In genomic region chr11:22969486-22969885, GRCm38 (mm10) we compare ENCODE assay signal across 14 mouse cellular contexts. TPM values are rescaled to one million over a fixed set of nuclear protein-coding genes. Genes with fewer than 3 reads are reported as not detected.
DNase-seq lines count a peak whose midpoint lies in the region; ATAC-seq lines count a peak whose summit lies in the region.
"Had no signal": no experiment of that assay in that cellular context is flagged by ENCODE, and none has a peak within 500 bp of the region (broad histone marks: within the 10 kb centered on the region; RNA-seq: fewer than 3 reads in every experiment).

No protein-coding gene starts in this region.

- peak; percentile 57 for DNase-seq in hindbrain, embryonic 14.5 days (ENCODE audit: low spot score)
- DNase-seq in hindbrain, embryonic 10.5 days (ENCODE audit: low spot score), result no peak
- peak; percentile 80 for DNase-seq in midbrain, embryonic 11.5 days (ENCODE audit: low spot score, missing footprints)
- DNase-seq in R1 (ENCODE audit: low read depth, low spot score), result peak; percentile 72
- peak; percentile 70 for DNase-seq in retina, embryonic 14.5 days (ENCODE audit: low spot score)
- DNase-seq in cerebellum, adult 9-11 months, result no peak
- DNase-seq: gastrocnemius, postnatal 14 days; spleen, adult 18-20 months had no signal

- H3K4me1 ChIP-seq in hindbrain, embryonic 14.5 days (replicated peaks; ENCODE audit: control insufficient read depth, insufficient read depth, low read length), result peaks cover 7% of the 10 kb centered on the region
- H3K4me1 ChIP-seq in hindbrain, embryonic 10.5 days (replicated peaks), result peaks cover 15% of the 10 kb centered on the region; the same call in 1 of the 2 replicates
- peaks cover 2% of the 10 kb centered on the region; the same call in 1 of the 2 replicates for H3K4me1 ChIP-seq in midbrain, embryonic 11.5 days (ENCODE audit: control insufficient read depth, insufficient read depth, low read length)
- peaks cover 8% of the 10 kb centered on the region for H3K4me1 ChIP-seq in midbrain, embryonic 13.5 days (replicated peaks)

- peaks cover 53% of the 10 kb centered on the region for H3K9me3 ChIP-seq in hindbrain, embryonic 14.5 days (ENCODE audit: control insufficient read depth, low read length)
- H3K9me3 ChIP-seq in hindbrain, embryonic 10.5 days, result peaks cover 49% of the 10 kb centered on the region
- H3K9me3 ChIP-seq in midbrain, embryonic 11.5 days (ENCODE audit: control insufficient read depth, low read length), result peaks cover 18% of the 10 kb centered on the region
- peaks cover 38% of the 10 kb centered on the region for H3K9me3 ChIP-seq in midbrain, embryonic 13.5 days
- H3K9me3 ChIP-seq: liver, embryonic 15.5 days had no signal

- no peak overlapping the region for H3K4me3 ChIP-seq in hindbrain, embryonic 14.5 days (replicated peaks; ENCODE audit: low read length)
- no peak overlapping the region for H3K4me3 ChIP-seq in hindbrain, embryonic 10.5 days
- no peak overlapping the region for H3K4me3 ChIP-seq in midbrain, embryonic 11.5 days (ENCODE audit: low read depth, low read length)
- no peak overlapping the region for H3K4me3 ChIP-seq in midbrain, embryonic 13.5 days (replicated peaks)
- H3K4me3 ChIP-seq: embryonic facial prominence, embryonic 13.5 days; hindbrain, embryonic 15.5 days; liver, embryonic 15.5 days had no signal

- H3K4me2 ChIP-seq in hindbrain, embryonic 14.5 days (replicated peaks), result no peak overlapping the region
- H3K4me2 ChIP-seq in midbrain, embryonic 11.5 days, result no peak overlapping the region
- no peak overlapping the region for H3K4me2 ChIP-seq in midbrain, embryonic 13.5 days (replicated peaks)
- H3K4me2 ChIP-seq: embryonic facial prominence, embryonic 13.5 days; hindbrain, embryonic 15.5 days; liver, embryonic 15.5 days had no signal

- H3K9ac ChIP-seq in hindbrain, embryonic 14.5 days, result no peak overlapping the region
- H3K9ac ChIP-seq in midbrain, embryonic 11.5 days (ENCODE audit: low read length), result no peak overlapping the region
- no peak overlapping the region for H3K9ac ChIP-seq in midbrain, embryonic 13.5 days (replicated peaks)
- H3K9ac ChIP-seq: embryonic facial prominence, embryonic 13.5 days; hindbrain, embryonic 15.5 days; liver, embryonic 15.5 days had no signal

- no peak overlapping the region for H3K27ac ChIP-seq in hindbrain, embryonic 14.5 days
- no peak overlapping the region for H3K27ac ChIP-seq in hindbrain, embryonic 10.5 days
- no peak overlapping the region for H3K27ac ChIP-seq in midbrain, embryonic 11.5 days (ENCODE audit: low read depth, low read length)
- H3K27ac ChIP-seq in midbrain, embryonic 13.5 days, result no peak overlapping the region
- H3K27ac ChIP-seq: embryonic facial prominence, embryonic 13.5 days; hindbrain, embryonic 15.5 days; liver, embryonic 15.5 days had no signal

- 72% methylated on average over 6 of the region's 6 CpGs for WGBS in hindbrain, embryonic 14.5 days
- WGBS in hindbrain, embryonic 10.5 days, result 70% methylated on average over 6 of the region's 6 CpGs
- WGBS in midbrain, embryonic 11.5 days, result 73% methylated on average over 6 of the region's 6 CpGs
- WGBS in midbrain, embryonic 13.5 days, result 70% methylated on average over 6 of the region's 6 CpGs

- peaks cover 11% of the 10 kb centered on the region for H3K36me3 ChIP-seq in hindbrain, embryonic 14.5 days (replicated peaks; ENCODE audit: control insufficient read depth, insufficient read depth)
- peaks cover 64% of the 10 kb centered on the region for H3K36me3 ChIP-seq in hindbrain, embryonic 10.5 days
- peaks cover 7% of the 10 kb centered on the region; the same call in 1 of the 2 replicates for H3K36me3 ChIP-seq in midbrain, embryonic 11.5 days (ENCODE audit: control insufficient read depth, insufficient read depth, low read length)
- H3K36me3 ChIP-seq in midbrain, embryonic 13.5 days, result peaks cover 39% of the 10 kb centered on the region

- ATAC-seq in hindbrain, embryonic 14.5 days (ENCODE audit: low FRiP score), result no peak
- ATAC-seq in midbrain, embryonic 11.5 days (ENCODE audit: low FRiP score), result no peak
- no peak for ATAC-seq in midbrain, embryonic 13.5 days
- ATAC-seq in frontal cortex, adult (ENCODE audit: low TSS enrichment), result no peak
- ATAC-seq: Patski had no signal

- H3K27me3 ChIP-seq in hindbrain, embryonic 14.5 days (ENCODE audit: control insufficient read depth, insufficient read depth, low read length), result no peaks in the 10 kb centered on the region
- no peaks in the 10 kb centered on the region for H3K27me3 ChIP-seq in hindbrain, embryonic 10.5 days (ENCODE audit: insufficient read depth, poor library complexity, severe bottlenecking)
- H3K27me3 ChIP-seq in midbrain, embryonic 11.5 days (ENCODE audit: control insufficient read depth, insufficient read depth, low read length), result no peaks in the 10 kb centered on the region
- H3K27me3 ChIP-seq in midbrain, embryonic 13.5 days, result no peaks in the 10 kb centered on the region
- H3K27me3 ChIP-seq: embryonic facial prominence, embryonic 13.5 days; hindbrain, embryonic 15.5 days; liver, embryonic 15.5 days; Patski had no signal

RNA-seq across cellular contexts. Expression of gene Zrsr1, which starts 2.3 kb away (rescaled TPM):
- polyA plus RNA-seq in hindbrain, embryonic 14.5 days (2014; fragmentation: Nextera tagmentation; extraction: Ambion mirVana), result 8.2 and 8.5 TPM in 2 replicates
- 2.7 and 3.2 TPM in 2 replicates for polyA plus RNA-seq in hindbrain, embryonic 10.5 days (2016; fragmentation: Nextera tagmentation; extraction: Ambion mirVana)
- polyA plus RNA-seq in midbrain, embryonic 11.5 days (2014; fragmentation: Nextera tagmentation; extraction: Ambion mirVana), result 4.3 and 5.3 TPM in 2 replicates
- 5.8 and 6.7 TPM in 2 replicates for polyA plus RNA-seq in midbrain, embryonic 13.5 days (2015; fragmentation: Nextera tagmentation; extraction: Ambion mirVana)

RNA-seq across cellular contexts. Expression of gene Gm28048, which starts 12.4 kb away (rescaled TPM):
- 3.2 and 4.3 TPM in 2 replicates for polyA plus RNA-seq in hindbrain, embryonic 14.5 days (2014; fragmentation: Nextera tagmentation; extraction: Ambion mirVana)
- polyA plus RNA-seq in hindbrain, embryonic 10.5 days (2016; fragmentation: Nextera tagmentation; extraction: Ambion mirVana), result 3.3 and 4.5 TPM in 2 replicates
- 5.2 and 5.6 TPM in 2 replicates for polyA plus RNA-seq in midbrain, embryonic 11.5 days (2014; fragmentation: Nextera tagmentation; extraction: Ambion mirVana)
- 2.7 and 4.4 TPM in 2 replicates for polyA plus RNA-seq in midbrain, embryonic 13.5 days (2015; fragmentation: Nextera tagmentation; extraction: Ambion mirVana)

RNA-seq across cellular contexts. Expression of gene Commd1, which starts 12.7 kb away (rescaled TPM):
- 247 and 282 TPM in 2 replicates for polyA plus RNA-seq in hindbrain, embryonic 14.5 days (2014; fragmentation: Nextera tagmentation; extraction: Ambion mirVana)
- polyA plus RNA-seq in hindbrain, embryonic 10.5 days (2016; fragmentation: Nextera tagmentation; extraction: Ambion mirVana), result 374 and 405 TPM in 2 replicates
- 432 and 437 TPM in 2 replicates for polyA plus RNA-seq in midbrain, embryonic 11.5 days (2014; fragmentation: Nextera tagmentation; extraction: Ambion mirVana)
- 307 and 311 TPM in 2 replicates for polyA plus RNA-seq in midbrain, embryonic 13.5 days (2015; fragmentation: Nextera tagmentation; extraction: Ambion mirVana)

RNA-seq across cellular contexts. Expression of gene Cct4, which starts 20.8 kb away (rescaled TPM):
- polyA plus RNA-seq in hindbrain, embryonic 14.5 days (2014; fragmentation: Nextera tagmentation; extraction: Ambion mirVana), result 317 and 326 TPM in 2 replicates
- polyA plus RNA-seq in hindbrain, embryonic 10.5 days (2016; fragmentation: Nextera tagmentation; extraction: Ambion mirVana), result 387 and 408 TPM in 2 replicates
- polyA plus RNA-seq in midbrain, embryonic 11.5 days (2014; fragmentation: Nextera tagmentation; extraction: Ambion mirVana), result 448 and 476 TPM in 2 replicates
- polyA plus RNA-seq in midbrain, embryonic 13.5 days (2015; fragmentation: Nextera tagmentation; extraction: Ambion mirVana), result 315 and 322 TPM in 2 replicates

RNA-seq across cellular contexts. Expression of gene Fam161a, which starts 37.8 kb away (rescaled TPM):
- 5.7 and 9.0 TPM in 2 replicates for polyA plus RNA-seq in hindbrain, embryonic 14.5 days (2014; fragmentation: Nextera tagmentation; extraction: Ambion mirVana)
- 2.9 and 4.0 TPM in 2 replicates for polyA plus RNA-seq in hindbrain, embryonic 10.5 days (2016; fragmentation: Nextera tagmentation; extraction: Ambion mirVana)
- 3.8 and 4.0 TPM in 2 replicates for polyA plus RNA-seq in midbrain, embryonic 11.5 days (2014; fragmentation: Nextera tagmentation; extraction: Ambion mirVana)
- 4.8 and 5.0 TPM in 2 replicates for polyA plus RNA-seq in midbrain, embryonic 13.5 days (2015; fragmentation: Nextera tagmentation; extraction: Ambion mirVana)

Comparison
In these comparisons a context has a peak if more than half of its experiments do, and no peak if none do; other contexts are left out.
1. DNase-seq: peak in hindbrain, embryonic 14.5 days (single experiment), midbrain, embryonic 11.5 days (single experiment), R1 (single experiment) and retina, embryonic 14.5 days (single experiment); none in hindbrain, embryonic 10.5 days (single experiment) and cerebellum, adult 9-11 months (single experiment).